Mouse (Mus musculus): ENCODE results near the gene Samd5.

The Samd5 gene

DNA sequence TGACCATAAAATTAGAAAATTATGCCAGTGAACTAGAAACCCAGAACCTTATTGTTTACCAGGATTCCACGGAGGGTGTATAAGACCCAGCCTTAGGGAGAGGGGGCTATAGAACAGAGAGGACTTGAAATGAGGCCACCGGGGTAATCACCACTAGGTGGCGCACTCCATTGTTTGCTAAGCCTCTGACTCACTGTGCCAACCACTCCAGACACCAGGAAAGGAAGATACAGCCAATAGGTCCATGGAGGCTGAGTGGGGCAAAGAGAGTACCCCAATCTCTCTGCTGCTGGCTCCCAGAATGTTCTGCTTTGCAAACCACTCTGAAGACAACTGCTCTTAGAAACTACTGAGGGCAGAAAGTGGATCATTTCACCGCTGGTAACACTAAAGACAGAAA lies 99.4 kb downstream of the Samd5 start:
- DNase-seq (ENCODE audit: low read depth, low spot score) = peak; percentile 18

DNA sequence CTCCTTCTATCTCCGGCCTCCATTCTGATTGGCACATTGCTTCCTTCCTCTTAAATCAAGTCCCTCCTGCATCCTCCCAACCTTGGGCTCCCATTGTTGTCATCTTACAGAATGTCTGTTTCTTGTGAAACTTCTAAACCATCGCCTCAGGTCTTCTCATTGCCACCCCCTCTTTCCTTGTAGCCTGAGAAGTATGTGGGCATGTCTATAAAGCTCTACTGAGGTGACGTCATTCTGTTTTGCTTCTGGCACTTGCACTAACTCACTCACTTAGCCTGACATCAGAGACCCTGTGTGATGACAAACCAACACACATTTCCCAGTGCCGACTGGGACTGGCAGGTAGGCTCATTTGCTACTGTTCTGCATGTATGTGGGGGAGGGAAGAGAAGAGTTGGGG lies 100.9 kb downstream of the Samd5 start:
- no peak for DNase-seq (ENCODE audit: low read depth, low spot score)
